Mouse (Mus musculus) right cerebral cortex, postnatal 36 days (tissue): Measurements from ENCODE around the gene Nfkbie.
A peak's percentile ranks its signal among the peaks of the same experiment; 100 is the strongest.

Experiments
- DNase-seq, 2 experiments: peaks; one replicate each; pipeline ENCODE4 v3.0.0; 2022; ENCODE audit warnings: low spot score in 2 of 2, mixed read lengths in 1 of 2

The Nfkbie gene

DNA sequence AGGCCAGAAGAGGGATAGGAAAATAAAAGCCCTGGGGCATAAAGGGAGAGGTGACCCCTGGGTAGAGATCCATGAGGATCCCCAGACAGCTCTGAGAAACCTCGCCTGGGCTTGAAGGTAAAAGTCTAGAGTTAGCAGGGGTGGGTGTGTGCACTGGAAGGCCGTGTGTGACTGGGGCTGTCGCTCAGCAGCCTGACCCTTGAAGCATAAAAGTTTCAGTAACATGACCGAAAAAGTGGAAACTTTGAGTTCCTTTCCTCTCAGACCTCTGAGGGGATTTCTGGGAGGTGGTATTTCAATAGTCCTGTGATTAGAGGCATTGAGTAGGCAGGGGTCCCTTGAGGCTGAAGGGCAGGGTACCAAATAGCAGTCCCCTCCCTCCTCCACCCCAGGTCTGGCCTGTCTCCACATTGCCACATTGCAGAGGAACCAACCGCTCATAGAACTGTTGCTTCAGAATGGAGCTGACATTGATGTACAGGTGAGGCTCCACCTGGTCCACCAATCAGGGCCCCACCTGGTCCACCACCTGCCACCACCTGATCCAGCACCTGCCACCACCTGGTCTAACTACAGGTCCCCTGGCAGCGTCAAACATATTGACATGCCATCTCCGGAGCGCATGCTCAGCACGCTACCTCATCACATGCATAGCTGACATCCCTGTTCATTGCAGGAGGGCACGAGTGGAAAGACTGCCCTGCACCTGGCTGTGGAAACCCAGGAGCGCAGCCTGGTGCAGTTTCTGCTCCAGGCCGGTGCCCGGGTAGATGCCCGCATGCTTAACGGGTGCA, 4.4 kb downstream of the Nfkbie start:
- no peak for DNase-seq

DNA sequence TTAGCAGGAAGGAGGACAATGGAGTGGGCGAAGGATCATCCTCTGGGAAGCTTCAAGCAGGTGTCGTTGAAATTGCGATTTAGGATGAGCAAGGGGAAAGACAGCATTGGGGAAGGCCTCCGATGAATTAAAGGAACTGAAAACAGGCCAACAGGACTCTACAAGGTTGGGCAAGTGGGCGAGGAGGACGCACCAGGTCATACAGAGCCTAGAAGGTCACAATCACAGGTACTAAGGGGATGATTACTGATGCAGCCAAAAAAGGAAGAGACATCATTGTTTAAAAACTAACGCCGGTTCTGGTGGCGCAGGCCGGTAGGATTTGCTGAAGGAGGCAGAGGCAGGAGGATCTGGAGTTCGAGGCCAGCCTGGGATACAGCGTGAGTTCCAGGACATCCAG, 7.7 kb downstream of the Nfkbie start:
- DNase-seq: no peak

DNA sequence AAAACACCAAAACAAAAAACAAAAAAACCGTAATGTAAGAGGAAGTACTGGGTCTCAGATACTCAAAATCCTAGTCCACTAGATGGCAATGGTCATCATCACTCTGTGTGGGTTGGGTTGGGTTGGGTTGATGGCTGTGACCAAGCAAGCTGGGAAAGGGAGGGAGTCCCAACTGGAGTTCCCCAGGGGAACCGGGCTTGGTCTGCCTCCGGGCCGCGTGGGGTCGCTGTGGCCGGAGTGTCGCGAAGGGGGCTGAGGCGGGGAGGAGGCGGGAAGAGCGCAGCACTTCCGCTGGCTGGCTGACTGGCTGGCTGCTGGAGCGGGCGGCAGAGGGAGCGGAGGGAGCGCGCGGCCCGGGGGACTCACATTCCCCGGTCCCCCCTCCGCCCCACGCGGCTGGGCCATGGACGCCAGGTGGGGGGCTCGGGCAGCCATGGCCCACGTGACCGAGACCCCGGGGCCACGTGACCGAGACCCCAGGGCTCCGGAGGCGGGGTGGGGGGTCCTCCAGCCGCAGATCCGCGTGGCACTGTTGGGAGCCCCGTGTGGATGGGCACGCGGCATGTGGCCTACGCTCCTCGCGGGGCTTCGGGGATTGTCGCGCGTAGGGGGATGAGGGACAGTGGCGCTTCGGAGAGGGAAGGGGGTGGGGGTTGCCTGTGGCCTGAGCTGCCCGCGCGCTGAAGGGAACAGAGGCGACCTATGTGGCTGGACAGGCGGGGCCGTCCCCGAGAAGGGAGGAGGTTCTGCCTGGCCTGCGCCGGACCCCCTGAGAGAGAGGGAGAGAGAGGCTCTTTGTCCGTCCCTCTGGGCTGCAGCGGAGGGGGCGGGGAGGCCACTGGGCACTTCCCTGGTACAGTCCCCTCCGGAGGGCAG, 8.4 kb downstream of the Nfkbie start, which contains the start of gene Slc35b2:
Gene Slc35b2 (plus strand): TSS at position 220 of the 876 bp plus-strand sequence.
- DNase-seq: peak; percentile 82 to 86

DNA sequence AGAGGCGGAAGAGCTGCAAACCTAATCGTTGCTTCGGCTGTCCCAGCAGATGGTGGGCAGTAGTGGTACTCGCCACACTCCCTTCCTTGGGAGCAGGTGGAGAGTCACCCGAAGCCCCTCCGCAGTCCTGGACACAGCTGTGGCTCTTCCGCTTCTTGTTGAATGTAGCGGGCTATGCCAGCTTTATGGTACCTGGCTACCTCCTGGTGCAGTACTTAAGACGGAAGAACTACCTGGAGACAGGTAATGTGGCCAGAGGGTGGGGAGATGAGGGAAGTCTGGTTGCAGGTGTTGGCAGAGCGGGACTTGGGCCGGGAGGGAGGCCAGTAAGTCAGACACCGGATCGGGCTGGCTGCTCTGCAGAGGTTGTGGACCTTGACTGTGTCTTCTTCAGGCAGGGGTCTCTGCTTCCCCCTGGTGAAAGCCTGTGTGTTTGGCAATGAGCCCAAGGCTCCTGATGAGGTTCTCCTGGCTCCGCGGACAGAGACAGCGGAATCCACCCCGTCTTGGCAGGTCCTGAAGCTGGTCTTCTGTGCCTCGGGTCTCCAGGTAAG, 9.1 kb downstream of the Nfkbie start:
- DNase-seq: no peak

- no peak for DNase-seq
Measured at GRCm38 (mm10) chr17:45565103-45565502, 9.6 kb downstream of the Nfkbie start.

DNA sequence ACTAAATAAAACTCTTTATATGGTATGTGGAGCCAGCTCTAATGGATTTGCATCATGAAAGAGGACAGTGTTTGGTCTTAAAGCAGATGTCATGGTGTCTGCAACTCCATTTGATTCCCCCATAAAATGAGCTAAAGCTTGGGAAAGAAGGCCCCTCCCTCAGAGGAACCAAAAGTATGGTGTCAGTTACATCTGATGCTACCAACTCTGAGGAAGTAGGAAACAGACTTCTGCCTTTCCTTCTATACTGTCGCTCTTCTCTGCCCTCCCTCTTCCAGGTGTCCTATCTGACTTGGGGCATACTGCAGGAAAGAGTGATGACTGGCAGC, 10.5 kb downstream of the Nfkbie start:
- no peak for DNase-seq

DNA sequence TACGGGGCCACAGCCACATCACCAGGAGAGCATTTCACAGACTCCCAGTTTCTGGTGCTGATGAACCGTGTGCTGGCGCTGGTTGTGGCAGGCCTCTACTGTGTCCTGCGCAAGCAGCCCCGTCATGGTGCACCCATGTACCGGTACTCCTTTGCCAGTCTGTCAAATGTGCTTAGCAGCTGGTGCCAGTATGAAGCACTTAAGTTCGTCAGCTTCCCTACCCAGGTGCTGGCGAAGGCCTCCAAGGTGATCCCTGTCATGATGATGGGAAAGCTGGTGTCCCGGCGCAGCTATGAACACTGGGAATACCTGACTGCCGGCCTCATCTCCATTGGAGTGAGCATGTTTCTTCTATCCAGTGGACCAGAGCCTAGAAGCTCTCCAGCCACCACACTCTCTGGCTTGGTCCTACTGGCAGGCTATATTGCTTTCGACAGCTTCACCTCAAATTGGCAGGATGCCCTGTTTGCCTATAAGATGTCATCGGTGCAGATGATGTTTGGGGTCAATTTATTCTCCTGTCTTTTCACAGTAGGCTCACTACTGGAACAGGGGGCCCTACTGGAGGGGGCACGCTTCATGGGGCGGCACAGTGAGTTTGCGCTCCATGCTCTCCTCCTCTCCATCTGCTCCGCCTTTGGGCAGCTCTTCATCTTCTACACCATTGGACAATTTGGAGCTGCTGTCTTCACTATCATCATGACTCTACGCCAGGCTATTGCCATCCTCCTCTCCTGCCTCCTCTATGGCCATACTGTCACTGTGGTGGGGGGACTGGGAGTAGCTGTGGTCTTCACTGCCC, 11.1 kb downstream of the Nfkbie start:
- no peak for DNase-seq

- DNase-seq: no peak
Measured at GRCm38 (mm10) chr17:45567162-45567601, 11.7 kb downstream of the Nfkbie start.

GRCm38 (mm10) chr17:45568990-45569389, 13.5 kb downstream of the Nfkbie start:
- DNase-seq: no peak

DNA sequence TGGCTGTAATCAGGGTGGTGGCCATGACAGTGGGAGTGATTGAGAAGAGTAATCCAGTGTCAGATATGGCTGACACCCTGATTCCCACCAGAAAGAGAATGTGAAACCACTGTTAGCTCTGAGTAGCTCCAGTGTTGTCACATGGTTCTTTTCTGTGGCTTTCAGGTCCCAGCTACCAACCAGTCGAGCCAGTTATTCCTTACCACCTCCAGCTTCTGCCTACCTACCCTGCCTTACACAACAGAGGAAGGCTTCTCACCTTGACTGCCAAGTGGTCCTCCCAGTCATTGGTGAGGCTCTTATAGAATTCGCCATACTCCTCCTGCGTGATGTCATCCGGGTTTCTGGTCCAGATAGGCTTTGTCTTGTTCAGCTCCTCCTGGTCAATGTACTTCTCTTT, 14.5 kb downstream of the Nfkbie start:
- no peak for DNase-seq

DNA sequence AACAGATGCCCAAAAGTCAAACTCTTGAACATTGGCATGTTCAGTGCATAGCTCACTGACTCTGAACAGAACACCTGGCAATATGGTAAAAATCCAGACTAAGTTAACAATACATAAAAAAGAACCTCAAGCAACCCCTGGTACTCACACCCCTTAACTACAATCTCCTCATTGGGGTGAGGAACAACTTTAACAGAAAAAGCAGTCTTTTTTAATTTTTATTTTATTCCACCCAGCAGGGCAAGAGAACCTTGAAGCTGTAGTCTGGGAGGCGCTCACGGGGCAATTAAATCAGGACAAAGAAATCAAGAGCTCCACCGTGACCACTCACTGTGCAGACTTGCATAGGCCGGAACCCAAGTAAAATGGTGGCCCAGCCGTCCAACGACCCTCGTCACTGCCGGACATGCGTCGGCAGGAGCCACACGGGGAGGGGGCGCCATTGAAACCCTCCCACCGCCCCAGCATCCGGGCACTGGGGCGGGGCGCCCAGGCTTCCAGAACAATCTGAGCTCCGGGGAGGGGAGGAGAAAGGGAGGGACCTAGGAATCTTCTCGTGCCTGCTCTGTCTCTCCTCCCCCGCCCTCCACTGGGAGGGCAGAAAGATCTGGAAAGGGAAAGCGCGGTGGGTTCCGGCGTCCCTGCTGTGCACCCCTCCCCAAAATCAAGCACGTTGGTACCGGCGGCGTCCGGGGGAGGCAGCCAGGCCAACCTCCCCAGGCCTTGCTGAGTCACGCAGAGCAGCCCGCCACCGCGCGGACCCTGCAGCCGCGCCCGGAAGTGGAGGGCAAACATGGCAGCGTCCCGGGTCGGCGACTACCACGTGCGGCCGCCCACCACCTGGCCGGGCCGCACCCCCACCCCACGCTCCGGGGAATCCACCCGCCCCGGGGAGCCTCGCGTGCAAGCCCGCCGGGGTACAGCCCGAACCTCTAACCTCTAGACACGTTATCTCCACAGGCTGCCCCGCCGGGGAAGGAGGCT, 16.9 kb downstream of the Nfkbie start:
- DNase-seq: peak; percentile 64 to 77

DNA sequence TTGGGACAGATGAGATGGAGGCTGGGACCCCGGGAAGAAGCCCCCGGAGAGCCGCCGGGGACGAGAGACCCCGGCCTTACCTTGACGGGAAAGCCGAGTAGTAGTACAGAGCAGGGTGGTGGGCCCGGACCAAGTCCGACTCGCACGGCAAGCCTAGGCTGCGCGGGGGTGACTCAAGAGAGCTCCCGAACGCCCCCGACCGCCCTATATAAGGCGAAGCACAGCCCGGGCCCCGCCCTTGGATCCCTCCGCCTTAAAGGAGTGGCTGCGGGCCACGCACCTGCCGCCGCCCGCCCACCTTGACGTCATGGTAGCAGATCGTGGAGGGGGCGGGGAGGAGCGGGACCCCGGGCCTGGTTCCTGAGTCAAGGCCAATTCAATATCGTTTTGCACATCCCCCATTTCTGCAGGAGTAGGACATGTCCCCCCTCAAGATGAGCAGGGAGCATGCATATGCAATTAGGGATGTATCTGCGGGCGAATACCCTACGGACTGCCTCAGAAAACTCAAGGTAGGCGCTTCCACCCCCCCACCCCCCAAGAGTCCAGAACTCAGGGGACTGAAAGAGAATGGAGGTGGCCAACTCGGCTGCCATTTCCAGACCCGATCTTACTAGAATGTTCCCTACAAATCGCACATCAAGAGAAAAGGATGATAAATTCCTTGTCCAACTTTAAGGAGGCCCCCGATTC, 17.7 kb downstream of the Nfkbie start, which contains the start of gene Hsp90ab1:
Gene Hsp90ab1 (minus strand): TSS at position 185 of the 693 bp plus-strand sequence.
- DNase-seq: peak; percentile 98 to 99

GRCm38 (mm10) chr17:45573780-45574123, 18.2 kb downstream of the Nfkbie start:
- peak; percentile 92 to 96 for DNase-seq

GRCm38 (mm10) chr17:45574129-45574761, 18.7 kb downstream of the Nfkbie start:
- peak; percentile 82 to 83 for DNase-seq

DNA sequence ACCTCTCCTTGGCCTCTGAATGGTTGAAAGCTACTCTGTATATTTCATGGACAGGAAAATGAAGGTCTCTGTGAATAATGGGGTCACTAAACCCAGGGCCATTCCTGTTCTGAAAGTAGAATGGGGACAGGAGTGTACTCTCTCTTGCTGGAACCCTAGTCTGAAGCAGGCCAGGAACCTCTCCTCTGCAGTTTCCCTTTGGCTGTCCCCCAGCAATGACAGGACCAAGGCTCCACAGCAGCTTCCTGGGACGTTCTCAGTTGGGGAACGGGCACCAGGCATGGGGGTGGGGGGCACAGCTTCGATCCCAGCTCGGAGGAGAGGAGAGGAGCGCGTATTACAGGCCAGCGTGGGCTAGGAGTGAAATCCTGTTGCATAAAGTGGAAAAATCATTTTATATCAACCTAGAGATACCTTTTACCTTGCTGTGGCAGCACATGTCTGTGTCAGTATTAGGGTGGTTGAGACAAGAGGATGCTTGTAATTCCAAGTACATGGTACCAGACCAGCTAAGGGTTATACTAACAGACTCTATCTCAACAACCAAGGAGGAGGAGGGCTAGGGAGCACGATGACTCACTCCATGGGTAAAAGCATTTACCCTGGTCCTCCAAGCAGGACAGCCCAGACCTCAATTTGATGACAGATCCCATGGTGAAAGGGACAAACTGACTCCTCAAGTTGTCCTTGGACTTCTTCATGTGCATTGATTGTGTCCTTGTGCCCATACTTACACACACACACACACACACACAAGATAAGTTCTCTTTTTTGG, 19.8 kb downstream of the Nfkbie start:
- no peak for DNase-seq

GRCm38 (mm10) chr17:45578242-45578641, 22.7 kb downstream of the Nfkbie start:
- DNase-seq: no peak

GRCm38 (mm10) chr17:45578843-45579242, 23.3 kb downstream of the Nfkbie start:
- DNase-seq: no peak

DNA sequence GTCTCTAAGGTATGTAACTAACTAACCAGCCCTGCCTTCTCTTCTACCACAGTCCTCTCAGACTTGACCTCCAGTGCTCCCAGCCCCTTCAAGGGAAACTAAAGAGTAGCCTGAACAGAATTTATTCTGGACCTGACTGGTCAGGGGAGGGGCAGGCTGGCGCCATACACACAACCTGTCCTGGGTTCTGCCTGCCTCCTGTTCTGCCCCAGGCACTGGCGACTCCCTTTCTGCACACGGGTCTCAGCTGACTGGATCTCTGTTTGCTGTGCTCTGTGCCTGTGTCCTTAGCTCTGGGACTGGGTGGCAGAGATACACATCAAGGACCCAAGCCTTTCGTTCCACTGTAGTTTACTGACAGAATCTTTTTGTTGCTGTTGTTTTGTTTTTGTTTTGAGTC, 24.1 kb downstream of the Nfkbie start:
- no peak for DNase-seq
